Mouse (Mus musculus): ENCODE data around the gene Lsg1. TPM values are rescaled to one million over a fixed set of nuclear protein-coding genes. Genes with fewer than 3 reads are reported as not detected.

Lsg1 gene
- total RNA-seq, 2 experiments from 2014 or later = 31.5 to 33.2 TPM

DNA sequence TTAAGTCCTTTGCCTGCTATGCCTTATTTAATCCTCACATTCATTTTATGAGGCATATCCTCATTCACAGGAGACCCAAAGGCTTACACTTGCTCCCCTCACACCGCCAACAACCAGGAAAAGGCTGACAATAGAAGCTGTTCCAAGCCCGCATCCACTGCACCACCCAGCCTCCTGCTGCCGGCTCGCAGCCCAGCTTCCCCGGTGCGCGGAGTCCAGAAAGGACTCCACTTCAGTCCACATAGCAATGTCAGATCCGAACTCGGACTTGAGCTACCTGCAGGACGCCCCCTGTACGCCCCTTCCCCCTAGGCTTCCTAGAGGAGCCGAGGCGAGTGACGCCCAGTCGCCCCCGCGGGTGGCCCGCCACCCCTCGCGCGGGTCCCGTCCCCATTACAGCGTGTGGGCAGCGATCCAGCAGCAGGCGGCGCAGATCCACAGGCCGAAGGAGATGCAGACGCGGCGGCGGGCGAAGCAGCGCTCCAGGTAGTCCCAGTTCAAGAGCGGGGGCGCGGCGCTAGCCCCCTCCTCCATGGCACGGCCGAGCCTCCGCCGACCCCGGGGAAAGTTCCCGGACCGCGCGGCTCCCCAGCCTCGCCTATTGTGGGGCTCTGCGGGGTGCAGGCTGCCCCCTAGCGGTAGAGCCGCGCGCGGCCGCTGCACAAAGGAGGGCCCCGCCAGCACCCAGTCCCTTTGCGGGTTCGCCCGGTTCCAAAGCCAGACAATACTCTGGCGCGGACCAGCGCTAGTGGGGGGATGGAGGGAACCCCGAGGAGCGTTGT, 37.2 kb downstream of the Lsg1 start:
- DNase-seq = peak; percentile 90

DNA sequence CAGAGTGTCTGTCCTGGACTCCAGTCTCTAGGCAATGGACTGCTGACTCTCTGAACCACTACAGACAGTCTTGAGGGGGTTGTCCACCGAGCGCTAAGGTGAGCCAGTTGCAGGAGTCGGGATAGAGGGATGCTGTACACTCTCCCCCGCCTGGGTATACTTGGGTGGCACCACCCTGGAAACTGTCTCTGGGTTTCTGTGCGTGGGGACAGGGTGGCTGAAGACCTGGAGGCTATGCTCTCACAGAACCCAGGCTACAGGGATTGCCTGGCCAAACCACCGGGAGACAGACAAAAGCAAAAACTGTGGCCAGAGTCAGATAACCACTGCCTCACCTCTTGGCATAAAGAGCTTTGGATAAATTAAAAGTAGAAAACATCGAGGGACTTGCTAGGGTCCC, 37.9 kb downstream of the Lsg1 start:
- DNase-seq = no peak

DNA sequence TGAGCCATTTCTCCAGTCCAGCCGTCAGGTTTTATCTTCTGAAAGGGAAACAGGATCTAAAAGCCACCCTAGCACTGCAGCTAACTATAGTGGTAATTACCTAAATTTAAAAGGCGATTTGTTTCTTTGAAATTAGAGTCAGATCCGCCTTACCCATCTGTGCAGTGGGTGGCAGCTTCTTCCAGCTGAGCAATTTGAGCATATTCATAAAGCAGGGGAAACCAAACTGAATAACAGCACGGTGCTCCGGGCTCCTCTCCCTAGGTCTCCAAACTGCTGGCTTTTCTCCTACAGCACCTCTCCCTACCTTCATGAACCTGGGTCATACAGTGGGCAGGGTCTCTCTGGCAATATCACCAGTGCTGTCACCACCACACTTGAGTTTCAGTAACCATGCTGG, 39.1 kb downstream of the Lsg1 start:
- DNase-seq = no peak

DNA sequence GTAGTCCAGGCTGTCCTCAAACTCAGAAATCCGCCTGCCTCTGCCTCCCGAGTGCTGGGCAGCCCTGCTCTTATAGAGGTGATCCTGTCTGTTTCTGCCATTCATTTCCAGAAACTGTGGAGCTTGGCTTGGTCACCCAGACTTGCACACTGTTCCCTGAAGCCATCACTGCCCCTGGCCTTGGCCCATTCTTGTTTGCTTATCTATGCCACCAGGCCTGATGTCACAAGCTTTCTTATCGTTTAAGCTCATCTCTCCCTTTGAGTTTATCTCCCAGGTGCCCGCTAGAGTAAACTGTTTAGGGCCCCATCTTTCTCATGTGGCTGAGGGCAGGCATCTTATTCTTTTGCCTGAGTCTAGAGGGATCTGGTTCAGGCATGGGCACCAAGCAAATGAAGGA, 42.7 kb downstream of the Lsg1 start:
- DNase-seq = no peak

DNA sequence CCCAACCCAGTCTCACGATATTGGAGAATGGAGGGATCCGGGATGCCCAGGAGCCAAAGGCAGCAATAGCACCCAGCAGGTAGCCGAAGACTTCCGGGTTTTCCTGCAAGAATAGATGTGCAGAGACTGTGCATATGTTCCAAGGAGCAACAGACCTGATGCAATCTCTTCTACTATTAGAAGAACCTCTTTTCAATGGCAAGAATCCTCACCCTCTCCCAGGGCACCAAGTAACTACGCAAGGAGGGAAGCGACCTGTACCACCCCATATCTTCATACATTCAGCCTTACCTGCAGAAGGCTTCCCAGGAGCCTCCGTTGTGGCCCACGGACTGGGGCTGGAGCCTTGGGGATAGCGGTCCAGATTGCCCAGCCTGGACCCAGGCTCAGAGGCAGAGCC, 44.0 kb downstream of the Lsg1 start:
- DNase-seq = no peak

DNA sequence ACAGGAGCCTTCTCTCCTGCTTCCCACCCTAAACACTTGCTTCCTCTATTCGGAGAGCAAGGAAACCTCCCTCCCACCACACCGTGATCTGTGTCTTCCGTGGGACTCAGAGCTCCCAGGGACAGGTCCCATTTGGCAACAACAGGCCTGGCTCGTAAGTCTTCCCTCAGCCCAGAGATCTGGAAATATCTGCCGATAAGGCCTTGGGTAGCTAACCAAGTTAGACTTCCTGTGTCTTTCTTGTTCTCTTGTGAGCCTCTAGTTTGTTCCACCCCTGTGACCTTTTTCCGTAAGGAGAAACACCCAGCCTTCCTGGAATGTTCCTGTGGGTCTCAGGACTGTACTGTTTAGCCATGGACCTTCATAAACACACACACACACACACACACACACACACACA, 44.6 kb downstream of the Lsg1 start:
- DNase-seq = no peak

DNA sequence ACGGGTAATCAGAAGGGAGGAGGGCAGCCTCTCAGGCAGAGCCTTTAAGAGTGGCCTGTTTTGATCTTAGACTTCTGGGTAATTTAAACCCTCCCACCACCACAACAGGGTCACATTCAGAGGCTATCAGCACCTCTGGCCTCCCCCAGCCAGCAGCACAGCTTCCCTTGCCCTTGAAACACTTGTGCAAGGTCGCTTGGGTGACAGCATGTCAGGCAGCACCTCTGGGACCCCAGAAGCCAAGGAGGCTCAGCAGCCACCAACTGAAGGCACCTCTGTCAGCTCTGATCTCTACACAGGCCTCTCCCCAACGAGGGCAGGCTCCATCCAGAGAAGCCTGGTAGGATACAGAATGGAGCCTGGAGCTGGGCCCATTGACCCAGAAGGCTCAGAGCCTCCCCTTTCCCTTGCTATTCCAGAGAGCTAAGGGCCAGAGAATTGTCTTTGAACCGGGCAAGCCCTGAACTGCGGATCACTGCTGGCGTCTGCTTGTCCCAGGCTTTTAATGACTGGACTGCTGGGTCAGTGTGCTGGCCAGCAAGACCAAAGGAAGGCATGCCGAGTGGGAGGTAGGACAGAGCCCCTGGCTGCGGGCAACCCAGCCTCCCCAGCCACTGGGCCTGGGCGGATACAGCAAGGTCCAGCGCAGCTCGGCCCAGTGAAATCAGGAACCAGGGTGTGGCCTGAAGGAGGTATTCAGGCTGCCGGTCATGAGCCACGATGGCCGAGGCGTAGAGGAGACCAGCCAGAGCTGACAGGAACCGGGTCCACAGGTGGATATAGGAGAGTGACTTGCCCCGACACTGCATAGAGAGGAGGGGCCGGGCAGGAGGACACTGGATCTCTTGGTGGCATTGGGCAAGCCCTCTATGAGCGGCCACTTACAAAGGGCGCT, 47.0 kb downstream of the Lsg1 start:
- DNase-seq = no peak

DNA sequence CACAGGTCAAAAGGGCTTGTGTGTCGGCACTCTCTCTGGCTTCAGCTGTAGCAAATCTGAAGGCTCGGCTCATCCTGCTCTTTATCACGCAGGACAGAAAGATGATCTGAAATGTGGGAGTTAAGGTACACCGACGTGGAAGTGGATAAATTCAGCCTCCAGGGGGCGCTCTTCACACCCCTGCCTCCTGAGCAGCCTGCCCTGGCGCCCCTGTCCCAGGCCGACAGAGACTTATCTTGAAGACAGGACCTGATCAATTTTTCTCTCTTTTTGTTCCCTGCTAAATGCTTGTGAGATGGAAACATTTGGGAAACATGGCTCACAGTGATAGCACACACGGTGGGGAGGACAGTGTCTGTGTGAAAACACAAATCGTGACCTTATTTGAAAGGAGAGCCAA, 48.0 kb downstream of the Lsg1 start:
- DNase-seq = peak; percentile 67

DNA sequence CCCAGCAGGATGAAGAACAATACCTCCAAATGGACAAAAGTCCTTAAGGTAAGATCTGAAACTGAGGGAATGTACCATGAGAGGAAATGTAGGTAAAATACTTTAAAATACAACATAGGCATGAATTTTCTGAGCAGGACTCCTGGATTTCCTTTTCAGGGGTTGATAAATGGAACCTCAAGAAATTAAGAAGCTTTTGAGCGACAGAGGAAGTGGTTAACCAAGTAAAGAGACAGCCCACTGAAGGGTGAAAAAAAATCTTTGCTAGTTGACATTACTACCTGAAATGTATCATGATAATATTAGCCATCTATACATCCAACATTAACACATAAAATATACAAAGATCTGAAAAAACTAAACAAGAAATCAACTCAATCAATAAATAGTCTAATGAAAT, 52.3 kb downstream of the Lsg1 start:
- no peak for DNase-seq

DNA sequence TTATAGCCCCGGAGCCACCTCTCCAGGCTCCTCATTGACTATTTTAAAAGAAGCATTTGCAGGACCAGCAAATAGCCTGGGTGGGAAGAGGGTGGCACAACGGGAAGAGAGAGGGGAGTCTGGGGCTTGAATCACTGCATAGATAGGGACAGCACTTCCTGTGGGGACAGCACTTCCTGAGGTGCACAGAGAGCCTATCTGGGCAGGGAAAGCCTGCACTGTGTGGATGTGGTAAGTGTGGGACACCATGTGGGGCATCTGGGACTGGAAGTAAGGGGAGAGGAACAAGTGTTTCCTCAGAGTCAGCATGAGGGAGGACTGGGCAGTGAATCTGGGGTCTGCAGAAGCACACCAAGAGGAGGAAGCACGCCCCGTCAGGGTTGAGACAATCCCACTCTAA, 53.8 kb downstream of the Lsg1 start:
- DNase-seq = no peak

DNA sequence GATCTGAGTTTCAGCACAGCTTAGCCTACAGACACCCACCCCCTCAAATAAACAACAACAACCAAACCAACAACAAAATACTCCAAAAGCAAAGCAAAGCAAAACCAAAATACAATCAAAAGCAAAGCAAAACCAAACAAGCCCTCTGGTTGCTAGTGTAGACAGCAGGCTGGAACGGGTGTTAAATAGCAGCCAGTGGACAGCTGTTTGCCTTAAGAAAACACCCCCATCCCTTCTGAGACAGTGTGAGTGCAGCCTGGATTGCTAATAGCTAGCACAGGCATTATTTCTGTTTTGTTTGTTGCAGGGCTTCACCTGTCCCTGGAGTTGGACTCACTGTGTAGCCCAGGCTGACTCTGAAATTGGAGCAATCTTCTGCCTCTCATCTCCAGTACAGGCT, 54.5 kb downstream of the Lsg1 start:
- no peak for DNase-seq

DNA sequence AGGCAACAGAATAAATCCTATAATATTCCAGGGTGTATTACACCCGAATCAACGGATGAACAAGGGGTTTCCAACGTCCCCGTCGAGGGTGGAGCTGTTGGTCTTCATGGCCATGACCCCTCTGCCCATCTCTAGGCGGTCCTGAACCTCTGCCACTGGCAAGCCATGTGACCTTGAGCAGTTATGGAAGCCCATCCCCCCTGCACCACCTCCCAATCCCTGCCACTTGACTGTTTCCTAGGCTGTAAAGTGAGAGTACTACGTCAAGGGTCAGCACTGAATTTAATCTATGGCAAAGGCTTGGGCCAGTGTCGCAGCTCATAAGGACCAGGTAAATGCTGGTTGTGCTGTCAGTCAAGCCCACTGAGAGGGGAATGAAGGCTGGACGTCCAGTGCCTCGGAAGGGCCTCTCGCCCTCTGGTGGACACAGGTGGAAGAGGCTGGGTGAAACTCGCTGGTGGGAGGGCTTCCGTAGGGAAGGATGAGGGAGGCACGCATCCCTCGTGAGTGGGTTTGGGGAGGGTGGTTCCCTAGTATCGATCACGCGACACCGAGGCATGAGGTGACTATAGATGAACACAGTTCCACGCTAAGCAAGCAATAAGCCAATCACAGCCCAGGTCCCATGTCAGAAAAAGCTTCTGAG, 55.5 kb downstream of the Lsg1 start:
- DNase-seq = peak; percentile 77

DNA sequence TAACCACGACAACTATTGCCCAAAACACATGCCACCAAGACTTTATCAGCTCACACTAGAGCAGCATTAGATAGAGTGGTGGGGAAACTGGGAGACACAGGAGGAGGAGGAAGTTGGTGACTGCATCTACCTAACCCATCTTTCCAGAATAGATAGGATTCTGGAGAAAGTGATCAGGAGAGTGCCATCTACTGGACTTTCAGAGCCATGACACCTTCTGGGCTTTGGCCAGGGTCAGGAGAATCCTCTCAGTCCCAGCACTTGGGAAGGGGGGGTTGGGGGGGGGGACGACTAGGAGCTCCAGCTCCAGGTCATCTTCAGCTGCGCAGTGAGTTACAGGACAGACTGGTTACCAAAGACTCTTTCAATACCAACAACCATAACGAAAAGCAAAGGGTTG, 56.6 kb downstream of the Lsg1 start:
- peak; percentile 57 for DNase-seq

DNA sequence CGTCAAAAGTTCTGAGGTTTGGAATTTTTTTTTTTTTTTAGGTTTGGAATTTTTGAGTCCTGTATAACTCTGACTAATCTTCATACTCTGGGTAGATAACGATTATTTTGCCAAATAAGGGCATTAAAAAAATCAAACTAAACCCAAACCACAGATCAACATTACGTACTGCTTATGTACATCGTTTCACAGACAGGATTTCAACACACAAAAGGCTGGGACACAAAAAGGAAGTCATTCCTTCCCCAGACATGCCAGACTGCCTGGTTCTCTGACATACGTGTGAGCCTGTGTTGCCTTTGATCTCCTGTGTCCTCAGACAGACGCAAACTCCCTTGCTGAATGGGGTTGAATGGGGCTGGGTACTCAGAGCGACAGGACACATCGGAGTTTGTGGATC, 59.0 kb downstream of the Lsg1 start:
- no peak for DNase-seq

DNA sequence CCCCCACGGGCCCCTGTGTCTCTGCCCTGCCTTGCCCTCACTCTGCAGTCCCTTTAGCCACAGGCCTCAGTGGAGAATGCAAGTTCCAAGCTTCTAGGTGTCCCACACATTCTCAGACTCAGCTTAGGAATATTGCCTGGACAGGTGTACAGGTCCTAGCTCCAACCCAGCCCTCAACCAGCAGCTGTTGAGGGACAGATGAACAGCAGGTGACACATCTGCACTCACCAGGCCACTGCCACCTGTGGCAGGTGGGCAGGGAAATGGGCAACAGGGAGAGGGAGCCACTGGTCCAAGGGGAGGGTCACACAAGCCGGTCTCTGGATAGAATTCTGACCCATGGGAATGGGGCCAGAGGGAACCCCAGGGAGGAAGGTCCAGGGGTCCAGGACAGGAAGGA, 59.5 kb downstream of the Lsg1 start:
- no peak for DNase-seq

DNA sequence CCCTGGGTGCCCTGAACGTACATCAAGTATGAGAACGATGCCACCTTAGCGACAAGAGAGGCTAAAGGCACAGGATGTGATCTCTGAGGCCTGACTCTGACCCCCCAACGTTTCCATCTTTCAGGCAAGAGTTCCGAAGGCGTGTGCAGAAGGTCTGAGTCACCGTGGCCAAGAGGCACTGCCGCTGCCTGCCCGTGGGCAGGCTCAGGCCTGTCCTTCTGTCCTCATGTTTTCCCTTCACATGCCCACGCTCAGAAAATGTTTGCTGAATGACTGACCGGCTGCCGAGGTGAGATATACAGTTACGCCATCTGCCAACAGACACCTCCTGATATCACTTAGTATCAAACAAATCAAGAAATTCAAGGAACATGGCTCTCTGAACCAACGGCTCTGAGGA, 61.6 kb downstream of the Lsg1 start:
- DNase-seq = no peak

DNA sequence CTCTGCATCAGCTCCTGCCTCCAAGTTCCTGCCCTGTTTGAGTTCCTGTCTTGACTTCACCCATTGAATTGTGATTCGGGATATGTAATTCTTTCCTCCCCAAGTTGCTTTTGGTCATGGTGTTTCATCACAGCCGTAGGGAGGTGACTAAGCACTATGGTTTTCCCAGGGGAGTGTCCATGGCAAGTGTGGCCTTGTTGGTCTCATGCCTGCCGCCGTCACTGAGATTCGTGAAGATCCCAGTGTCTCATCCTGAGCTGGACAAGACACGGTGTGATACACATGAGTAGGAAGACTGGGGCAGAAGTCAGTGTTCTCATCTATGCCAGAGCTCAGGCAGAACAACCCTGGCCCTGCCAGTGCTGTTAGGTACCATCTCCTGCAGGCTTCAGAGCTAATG, 62.9 kb downstream of the Lsg1 start:
- no peak for DNase-seq

DNA sequence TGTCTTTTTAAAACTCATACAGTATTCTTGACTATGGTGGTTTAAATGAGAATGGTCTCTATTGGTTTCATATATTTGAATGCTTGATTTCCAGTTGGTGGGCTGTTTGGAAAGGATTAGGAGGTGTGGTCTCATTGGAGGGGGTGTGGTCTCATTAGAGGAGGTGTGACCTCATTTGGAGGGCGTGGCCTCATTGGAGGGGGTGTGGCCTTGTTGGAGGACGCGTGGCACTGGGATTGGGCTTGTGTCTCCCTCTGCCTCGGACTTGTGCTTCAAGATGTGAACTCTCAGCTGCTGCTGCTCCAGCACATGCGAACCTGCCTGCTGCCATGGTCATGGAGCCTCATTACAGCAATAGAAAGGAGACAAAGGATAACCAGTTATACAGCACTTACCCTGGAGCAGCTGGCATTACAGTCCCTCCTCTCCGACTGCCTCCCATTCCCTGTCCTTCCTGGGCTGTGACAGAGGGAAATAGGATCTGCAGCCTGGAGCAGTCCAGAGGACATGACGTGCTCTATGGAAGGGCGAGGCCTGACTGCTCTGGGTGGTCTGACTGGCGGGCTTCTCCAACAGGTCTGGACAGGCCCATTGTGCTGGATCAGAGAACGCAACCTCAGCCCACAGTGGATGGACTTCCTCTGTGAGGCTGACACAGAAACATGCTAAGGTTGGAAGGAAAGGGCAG, 65.0 kb downstream of the Lsg1 start:
- DNase-seq = peak; percentile 4

DNA sequence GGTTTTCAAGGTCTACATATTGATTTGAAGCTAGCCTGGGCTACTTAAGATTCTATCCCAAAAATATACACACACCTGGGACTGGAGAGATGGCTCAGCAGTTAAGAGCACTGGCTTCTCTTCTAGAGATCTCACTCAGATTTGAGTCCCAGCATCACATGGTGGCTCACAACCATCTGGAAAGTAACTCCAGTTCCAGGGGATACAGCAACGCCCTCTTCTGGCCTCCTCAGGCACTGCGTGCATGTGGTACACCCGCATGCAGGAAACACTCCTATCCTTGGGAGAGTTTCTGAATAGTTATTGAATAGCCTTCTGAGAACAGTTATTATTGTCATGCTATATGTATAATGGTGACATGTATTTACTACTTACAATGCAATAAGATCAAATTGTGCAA, 66.2 kb downstream of the Lsg1 start:
- DNase-seq = no peak

DNA sequence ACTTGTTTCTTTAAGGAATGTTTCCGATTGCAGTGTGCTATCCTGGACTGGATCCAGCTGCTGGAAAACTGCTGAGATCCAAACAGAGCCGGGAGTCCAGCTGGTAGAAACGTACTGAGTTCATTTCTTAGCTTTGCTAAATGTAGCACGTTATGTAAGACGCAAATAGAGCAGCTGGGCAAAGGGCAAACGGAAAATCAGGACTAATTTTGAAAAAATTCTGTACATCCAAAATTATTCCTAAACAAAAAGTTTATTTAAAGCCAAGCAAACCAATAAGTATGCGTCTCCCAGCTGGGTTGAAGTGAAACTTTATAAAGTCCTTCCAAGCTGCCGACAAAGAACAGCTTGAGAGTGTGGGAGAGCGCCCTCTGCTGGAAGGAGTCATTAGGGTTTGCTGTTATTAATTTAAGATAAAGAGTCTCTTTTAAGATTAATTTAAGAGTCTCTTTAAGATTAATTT, 67.0 kb downstream of the Lsg1 start:
- DNase-seq = peak; percentile 87

DNA sequence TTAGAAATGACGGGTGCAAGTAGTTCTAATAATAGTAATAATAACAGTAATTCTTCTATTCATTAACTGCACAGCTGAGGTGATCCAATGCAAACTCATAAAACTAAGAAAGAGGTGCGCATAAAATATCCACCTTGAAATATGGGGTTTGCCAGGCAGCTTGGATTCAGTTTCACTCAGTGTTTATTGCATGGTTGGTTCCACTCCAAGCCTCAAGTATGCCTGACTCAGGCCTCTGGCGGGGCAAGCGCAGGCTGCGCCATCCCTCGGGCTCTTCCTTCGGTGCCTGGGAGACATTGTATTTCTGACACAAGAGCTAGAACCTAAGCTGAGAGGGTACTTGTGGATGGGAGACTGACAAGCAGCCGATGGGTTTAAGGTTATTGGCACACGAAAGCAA, 68.8 kb downstream of the Lsg1 start:
- DNase-seq = no peak

DNA sequence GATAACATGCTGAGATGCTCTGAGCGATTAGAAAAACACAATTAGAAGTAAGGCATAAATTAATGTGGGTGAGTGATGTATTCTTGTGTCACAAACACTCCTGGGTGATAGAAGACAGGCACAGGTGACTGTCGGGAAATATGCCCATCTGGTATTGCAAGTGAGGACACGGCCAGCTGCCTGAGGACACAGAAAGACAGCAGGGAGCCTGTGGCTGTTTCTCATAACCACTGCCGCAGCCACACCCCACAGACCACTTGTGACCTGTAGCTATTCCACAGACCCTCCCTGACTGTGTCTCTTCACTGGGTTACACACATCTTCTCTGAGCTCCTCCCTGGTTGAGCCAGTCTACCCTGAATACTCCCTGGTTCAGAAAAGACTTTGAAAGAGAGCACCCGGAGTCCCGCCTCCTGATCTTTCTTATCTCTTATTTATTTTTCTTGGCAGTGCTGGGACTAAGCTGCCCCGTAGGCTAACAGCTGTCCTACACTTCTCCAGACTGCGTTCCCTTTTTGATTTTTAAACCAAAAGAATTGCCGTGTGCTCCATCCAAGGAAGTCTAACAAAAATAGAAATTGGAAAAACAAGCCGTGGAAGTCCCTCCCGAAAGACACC, 69.6 kb downstream of the Lsg1 start:
- no peak for DNase-seq
